Comparison of ENCODE assay signal across 8 mouse cellular contexts in genomic region chr17:73804592-73805271, GRCm38 (mm10). TPM values are rescaled to one million over a fixed set of nuclear protein-coding genes. Genes with fewer than 3 reads are reported as not detected.
DNase-seq lines count a peak whose midpoint lies in the region; ATAC-seq and TF ChIP-seq lines count a peak whose summit lies in the region.

No protein-coding gene starts in this region.

- ATAC-seq in embryonic facial prominence, embryonic 15.5 days (ENCODE audit: insufficient number of reproducible peaks, low FRiP score, low TSS enrichment, low read depth) = peak; percentile 91
- peak; percentile 91 for ATAC-seq in heart, embryonic 12.5 days (ENCODE audit: insufficient number of reproducible peaks, low FRiP score)
- peak; percentile 97 for ATAC-seq in kidney, embryonic 16.5 days (ENCODE audit: low FRiP score, low TSS enrichment)

- peak; percentile 47; the same call in 1 of the 2 replicates for TF ChIP-seq POLR2A in bone marrow, adult 2 months (IDR thresholded peaks at IDR 0.05; ENCODE audit: borderline replicate concordance, control insufficient read depth, low read depth, low read length)
- no peak for TF ChIP-seq POLR2A in myocyte (IDR thresholded peaks at IDR 0.05; ENCODE audit: insufficient read length, low read depth)

- H3K4me1 ChIP-seq in bone marrow, adult 2 months (ENCODE audit: control insufficient read depth, insufficient read depth, low read length) = no peaks in the 10 kb centered on the region
- H3K4me1 ChIP-seq in embryonic facial prominence, embryonic 15.5 days = no peaks in the 10 kb centered on the region; the same call in 1 of the 2 replicates
- H3K4me1 ChIP-seq in heart, embryonic 12.5 days (replicated peaks) = peaks cover 6% of the 10 kb centered on the region; the same call in 1 of the 2 replicates
- H3K4me1 ChIP-seq in kidney, embryonic 16.5 days (ENCODE audit: insufficient read depth, low read length) = peaks cover 18% of the 10 kb centered on the region

- no peaks in the 10 kb centered on the region; the same call in 1 of the 2 replicates for H3K27me3 ChIP-seq in embryonic facial prominence, embryonic 15.5 days
- no peaks in the 10 kb centered on the region; the same call in 1 of the 2 replicates for H3K27me3 ChIP-seq in heart, embryonic 12.5 days (replicated peaks)
- H3K27me3 ChIP-seq in kidney, embryonic 16.5 days (ENCODE audit: insufficient read depth, low read length) = no peaks in the 10 kb centered on the region
- H3K27me3 ChIP-seq in myocyte (ENCODE audit: control insufficient read depth, insufficient read depth, insufficient read length) = no peaks in the 10 kb centered on the region

- TF ChIP-seq CTCF in bone marrow, adult 2 months (IDR thresholded peaks at IDR 0.05; ENCODE audit: control insufficient read depth, insufficient read depth, low read length) = no peak

- WGBS in bone marrow, adult 2 months = 1% methylated on average over 45 of the region's 45 CpGs
- WGBS in embryonic facial prominence, embryonic 15.5 days = under 1% methylated on average over 45 of the region's 45 CpGs
- under 1% methylated on average over 45 of the region's 45 CpGs for WGBS in heart, embryonic 12.5 days
- WGBS in kidney, embryonic 16.5 days = under 1% methylated on average over 45 of the region's 45 CpGs

- H3K36me3 ChIP-seq in embryonic facial prominence, embryonic 15.5 days = no peaks in the 10 kb centered on the region
- H3K36me3 ChIP-seq in heart, embryonic 12.5 days = no peaks in the 10 kb centered on the region
- no peaks in the 10 kb centered on the region for H3K36me3 ChIP-seq in kidney, embryonic 16.5 days (ENCODE audit: insufficient read depth, low read length)
- H3K36me3 ChIP-seq in myocyte (ENCODE audit: control insufficient read depth, insufficient read depth) = no peaks in the 10 kb centered on the region

- DNase-seq in A20 (ENCODE audit: low read depth, low spot score) (peak; percentile 90), liver (peak; percentile 80)
- DNase-seq in spleen, postnatal 4 days (ENCODE audit: low spot score in 2 of 2) = peak; percentile 75 to 86

- no peak overlapping the region for H3ac ChIP-seq in myocyte (ENCODE audit: control insufficient read depth, insufficient read length)

- H3K4me3 ChIP-seq in bone marrow, adult 2 months (replicated peaks; ENCODE audit: control insufficient read depth, low read depth, low read length) = peak overlapping the region; percentile 51
- H3K4me3 ChIP-seq in embryonic facial prominence, embryonic 15.5 days (replicated peaks) = peak overlapping the region; percentile 55
- peak overlapping the region; percentile 67 for H3K4me3 ChIP-seq in heart, embryonic 12.5 days
- H3K4me3 ChIP-seq in kidney, embryonic 16.5 days (ENCODE audit: low read length) = peak overlapping the region; percentile 74
- H3K4me3 ChIP-seq in myocyte = peak overlapping the region; percentile 36

- no peaks in the 10 kb centered on the region for H3K9me3 ChIP-seq in embryonic facial prominence, embryonic 15.5 days (replicated peaks)
- H3K9me3 ChIP-seq in heart, embryonic 12.5 days (replicated peaks) = no peaks in the 10 kb centered on the region
- no peaks in the 10 kb centered on the region for H3K9me3 ChIP-seq in kidney, embryonic 16.5 days (ENCODE audit: low read length)

- peak overlapping the region; percentile 35 for H3K9ac ChIP-seq in embryonic facial prominence, embryonic 15.5 days
- peak overlapping the region; percentile 70 for H3K9ac ChIP-seq in heart, embryonic 12.5 days
- H3K9ac ChIP-seq in kidney, embryonic 16.5 days (replicated peaks; ENCODE audit: low read length) = peak overlapping the region; percentile 72

- H3K4me2 ChIP-seq in embryonic facial prominence, embryonic 15.5 days (replicated peaks) = peak overlapping the region; percentile 74
- peak overlapping the region; percentile 88 for H3K4me2 ChIP-seq in heart, embryonic 12.5 days
- H3K4me2 ChIP-seq in kidney, embryonic 16.5 days (replicated peaks; ENCODE audit: low read depth, low read length) = peak overlapping the region; percentile 84
- peak overlapping the region; percentile 85 for H3K4me2 ChIP-seq in myocyte (ENCODE audit: low read depth)

- H3K27ac ChIP-seq in bone marrow, adult 2 months (ENCODE audit: control insufficient read depth, insufficient read depth, low read depth, low read length, poor library complexity) = peak overlapping the region; percentile 36; the same call in 1 of the 2 replicates
- H3K27ac ChIP-seq in embryonic facial prominence, embryonic 15.5 days (replicated peaks) = no peak overlapping the region
- 0 out of 2 replicates have a peak overlapping the region, but pooled peaks have one; percentile 14 for H3K27ac ChIP-seq in heart, embryonic 12.5 days (ENCODE audit: poor library complexity, severe bottlenecking)
- no peak overlapping the region for H3K27ac ChIP-seq in kidney, embryonic 16.5 days (ENCODE audit: low read length)

- no peaks in the 10 kb centered on the region for H3K79me2 ChIP-seq in myocyte (ENCODE audit: control insufficient read depth, insufficient read depth)

TF ChIP-seq in myocyte, 11 proteins besides CTCF, POLR2A, EP300 and RAD21:
- TF ChIP-seq USF1 (IDR thresholded peaks at IDR 0.05; ENCODE audit: low read depth) = no peak
- peak in 1 of 3 experiments; percentile 36 for TF ChIP-seq MYOG (IDR thresholded peaks at IDR 0.05; ENCODE audit: control insufficient read depth in 1 of 3, insufficient read depth in 1 of 3, insufficient read length in 2 of 3, low read depth in 2 of 3)
TF ChIP-seq in myocyte: peak in this region for 1.

RNA-seq across cellular contexts. Expression of gene Ehd3, which starts 0.8 kb away (rescaled TPM):
- polyA plus RNA-seq in bone marrow, adult 2 months (2011; ENCODE audit: insufficient read depth, insufficient read length, low replicate concordance, missing spikeins) = 5.2 and 7.7 TPM in 2 replicates
- polyA plus RNA-seq in embryonic facial prominence, embryonic 15.5 days (2015; fragmentation: Nextera tagmentation; extraction: Ambion mirVana) = 4.5 and 5.2 TPM in 2 replicates
- polyA plus RNA-seq in heart, embryonic 12.5 days (2016; fragmentation: Nextera tagmentation; extraction: Ambion mirVana) = 2.6 and 4.5 TPM in 2 replicates
- 20.9 and 26.4 TPM in 2 replicates for polyA plus RNA-seq in kidney, embryonic 16.5 days (2015; fragmentation: Nextera tagmentation; extraction: Ambion mirVana)
- polyA plus RNA-seq in myocyte (2012; fragmentation: generic; extraction: Trizol) = 2.9 TPM

Comparison
In these comparisons a context has a peak if more than half of its experiments do, and no peak if none do; other contexts are left out.
1. H3K27ac ChIP-seq: peak in bone marrow, adult 2 months (single experiment) and heart, embryonic 12.5 days (single experiment); none in embryonic facial prominence, embryonic 15.5 days (single experiment) and kidney, embryonic 16.5 days (single experiment).
2. Peak in every context shown above with its lines, with median percentiles within 50 percentile points of each other: DNase-seq, H3K4me3 ChIP-seq, ATAC-seq, H3K4me2 ChIP-seq and H3K9ac ChIP-seq.